Mouse (Mus musculus) forelimb bud, embryonic 11.5 days (tissue): ENCODE results near the gene Dscam.
"Not testable (repeated sequence)": the region's sequence is repeated elsewhere in the genome, so short reads cannot be mapped to it uniquely, and the experiment has no call there.

Source experiments
- DNase-seq: peaks from one replicate; pipeline ENCODE4 v3.0.0-alpha.2; 2012; ENCODE audit warnings: low read depth, low spot score

The Dscam gene

DNA sequence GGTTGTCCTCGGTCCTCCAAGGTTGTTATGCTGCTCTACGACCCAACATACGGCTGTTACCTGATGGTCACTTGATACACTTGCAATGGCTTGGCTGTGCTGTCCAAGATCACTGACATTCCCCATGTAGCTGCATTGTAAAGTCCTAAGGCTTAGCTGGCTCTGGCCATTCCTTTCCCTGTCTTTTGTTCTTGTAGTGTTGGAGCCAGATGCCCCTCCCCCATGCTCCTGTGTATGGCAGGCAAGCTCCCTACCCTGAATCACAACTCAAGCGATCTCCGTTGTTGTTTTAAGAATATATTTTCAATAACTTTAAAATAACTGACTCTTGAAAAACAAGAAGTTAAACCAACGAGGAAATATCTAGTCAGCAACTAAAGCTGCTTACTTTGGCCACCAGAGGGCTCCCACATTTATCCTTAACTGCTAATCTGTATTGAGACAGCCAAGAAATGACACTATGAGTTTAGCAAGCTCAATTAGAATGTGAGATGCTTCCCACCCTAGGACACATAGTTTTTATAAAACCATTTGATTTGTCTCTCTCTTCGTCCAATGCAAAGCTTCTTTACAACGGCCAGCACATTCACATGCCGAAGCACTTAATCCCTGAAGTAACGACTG lies 273.9 kb downstream of the Dscam start:
- no peak for DNase-seq

DNA sequence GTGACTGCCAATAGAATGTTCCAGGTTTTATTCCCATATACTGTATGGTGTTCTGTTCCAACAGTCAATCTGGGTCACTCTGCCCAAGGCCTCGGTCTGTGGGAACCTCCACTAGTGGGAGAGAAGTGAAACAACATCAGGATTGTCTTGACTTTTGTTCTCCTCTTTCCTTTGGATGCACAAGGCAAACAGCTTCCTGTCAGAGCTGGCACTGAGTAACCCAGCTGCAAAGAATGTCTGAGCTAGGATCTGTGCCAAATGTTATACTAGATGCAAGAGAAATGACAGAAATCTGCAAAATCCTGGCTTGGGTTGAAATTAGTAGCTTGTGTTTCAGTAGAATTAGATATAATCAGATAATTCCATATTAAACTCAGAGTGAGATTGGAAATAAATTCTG lies 282.5 kb downstream of the Dscam start:
- no peak for DNase-seq

DNA sequence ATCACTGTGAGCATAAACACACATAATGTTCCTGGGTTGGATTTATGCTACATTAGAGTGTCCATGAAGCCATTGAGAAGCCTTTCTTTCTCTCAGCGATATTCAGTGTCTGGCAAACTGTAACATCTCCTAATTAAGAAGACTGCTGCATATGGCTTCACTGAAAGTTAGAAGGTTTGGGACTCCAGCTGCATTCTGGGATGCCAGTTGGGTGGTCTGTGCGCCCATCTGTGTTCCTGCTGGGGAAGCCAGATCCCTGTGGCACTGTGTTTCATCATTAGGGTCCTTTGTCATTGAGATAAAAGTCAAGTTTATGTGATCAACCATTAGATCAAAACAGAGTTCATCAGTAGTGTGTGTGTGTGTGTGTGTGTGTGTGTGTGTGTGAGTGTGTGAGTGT lies 284.7 kb downstream of the Dscam start:
- peak; percentile 31 for DNase-seq

DNA sequence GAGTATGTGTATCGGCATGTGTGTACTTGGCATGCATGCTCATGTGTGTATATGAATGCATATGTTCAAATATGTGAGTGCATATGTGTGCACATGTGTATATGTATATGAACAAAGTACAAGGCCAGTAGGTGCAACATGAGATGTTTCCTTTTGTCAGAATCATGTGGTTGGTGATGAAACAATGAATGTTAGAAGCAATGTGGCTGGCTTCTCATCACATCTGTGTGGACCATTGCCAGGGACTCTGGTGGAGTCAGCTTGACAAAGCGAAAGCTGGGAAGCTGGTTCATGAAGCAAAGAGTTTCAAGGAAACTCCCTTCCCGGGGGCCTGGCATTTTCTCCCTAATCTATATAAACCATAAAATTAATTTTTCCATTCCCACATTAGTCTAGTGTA lies 286.0 kb downstream of the Dscam start:
- not testable (repeated sequence) for DNase-seq

DNA sequence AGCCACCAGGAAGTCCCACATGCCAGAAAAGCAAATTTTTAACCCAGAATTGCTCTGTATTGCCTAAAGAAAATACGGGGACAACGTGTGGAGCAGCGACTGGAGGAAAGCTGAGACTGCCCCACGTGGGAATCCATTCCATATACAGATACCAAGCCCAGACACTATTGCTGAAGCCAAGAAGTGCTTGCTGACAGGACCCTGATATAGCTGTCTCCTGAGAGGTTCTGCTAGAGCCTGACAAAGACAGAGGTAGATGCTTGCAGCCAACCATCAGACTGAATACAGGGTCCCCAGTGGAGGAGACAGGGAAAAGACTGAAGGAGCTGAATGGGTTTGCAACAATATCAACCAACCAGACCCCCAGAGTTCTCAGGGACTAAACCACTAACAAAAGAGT lies 293.3 kb downstream of the Dscam start:
- no peak for DNase-seq

DNA sequence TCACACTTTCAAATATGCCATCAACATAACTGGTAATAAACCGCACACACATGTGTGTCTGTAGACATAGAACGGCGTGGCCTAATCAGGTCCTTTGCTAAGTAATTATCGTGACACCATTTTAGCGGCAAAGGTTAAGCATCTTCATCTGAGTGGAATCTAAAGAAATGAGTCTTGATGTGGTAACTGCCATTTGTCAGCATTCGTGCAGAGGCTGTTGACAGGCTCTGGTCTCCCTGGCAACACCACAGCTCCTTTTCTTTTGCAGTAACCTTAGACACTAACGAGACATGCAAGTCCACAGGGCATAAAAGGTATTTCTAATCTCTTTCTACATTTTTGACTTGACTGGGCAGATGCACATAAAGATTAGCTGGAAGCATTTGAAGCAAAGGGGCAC lies 297.8 kb downstream of the Dscam start:
- DNase-seq = peak; percentile 14

DNA sequence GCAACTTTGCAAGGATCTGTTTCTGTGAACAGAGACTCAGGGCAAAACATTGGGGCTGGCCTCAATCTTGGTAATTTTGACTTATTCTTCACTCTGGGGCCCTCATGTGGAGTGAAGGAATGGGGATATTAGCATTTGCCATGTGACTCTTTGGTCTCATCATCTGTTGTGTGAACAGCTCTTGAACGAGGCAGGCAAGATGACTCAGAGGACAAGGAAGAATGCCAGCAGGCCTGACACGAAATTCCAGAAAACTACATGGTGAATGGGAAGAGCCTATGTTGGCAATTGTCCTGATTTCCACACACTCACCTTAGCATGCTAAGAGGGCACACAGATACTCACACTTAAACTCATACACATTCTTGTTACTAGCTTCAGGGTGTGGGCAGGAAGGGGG lies 313.0 kb downstream of the Dscam start:
- no peak for DNase-seq

DNA sequence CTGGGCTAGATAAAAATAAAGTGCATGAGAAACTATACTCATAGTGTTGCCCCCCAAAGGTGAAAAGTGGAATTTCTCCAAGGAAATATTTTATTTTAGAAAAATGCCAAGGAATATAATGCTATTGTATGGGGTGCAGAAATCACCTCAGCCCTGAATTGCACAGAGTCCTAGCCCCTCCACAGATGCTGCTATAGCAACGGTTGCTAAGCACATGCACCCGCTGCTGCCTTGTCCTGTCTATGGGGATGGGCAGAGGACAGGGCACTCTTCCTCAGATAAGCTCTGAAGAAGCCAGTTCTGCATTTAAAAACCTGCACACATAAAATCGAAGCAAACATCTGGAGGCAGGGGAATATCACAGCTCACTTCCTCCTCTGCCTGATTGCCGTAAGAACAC lies 315.5 kb downstream of the Dscam start:
- no peak for DNase-seq

DNA sequence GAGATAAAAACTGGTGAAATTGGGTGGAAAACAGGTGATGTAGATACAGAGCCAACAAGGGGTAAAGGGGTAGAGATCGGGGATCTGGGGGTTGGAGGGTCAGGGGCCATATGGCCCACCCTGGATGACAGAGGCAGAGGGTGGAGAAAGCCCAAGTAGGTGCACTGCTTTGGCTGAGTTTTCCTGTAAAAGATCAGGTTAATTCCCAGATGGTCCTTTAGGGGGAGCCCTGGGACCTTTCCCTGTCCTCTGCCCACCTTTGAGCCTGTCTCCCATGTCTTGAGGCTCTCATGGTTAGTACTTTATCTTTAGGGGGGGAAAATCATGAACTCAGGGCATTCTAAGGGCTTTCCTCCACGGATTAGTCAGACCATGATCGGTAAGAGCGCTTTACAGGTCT lies 318.2 kb downstream of the Dscam start:
- DNase-seq = peak; percentile 56

DNA sequence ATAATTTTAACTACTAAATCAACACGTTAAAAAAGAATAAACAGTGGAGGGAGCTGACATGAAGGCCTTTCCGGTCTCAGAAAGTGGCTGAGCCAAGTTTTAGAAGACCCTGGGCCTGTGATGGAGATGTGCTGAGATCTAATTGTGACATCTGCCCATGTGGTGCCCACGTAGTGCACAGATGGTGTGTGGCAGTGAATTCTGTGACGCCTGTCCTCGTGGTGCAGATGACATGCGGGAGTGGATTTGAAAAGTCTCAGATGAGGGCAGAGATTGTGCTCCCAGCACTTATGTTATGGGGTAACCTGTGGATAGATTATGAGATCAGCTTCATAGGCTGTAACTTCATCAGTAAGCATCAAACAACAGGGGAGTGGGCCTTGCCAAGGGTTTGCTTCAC lies 321.6 kb downstream of the Dscam start:
- DNase-seq = no peak

DNA sequence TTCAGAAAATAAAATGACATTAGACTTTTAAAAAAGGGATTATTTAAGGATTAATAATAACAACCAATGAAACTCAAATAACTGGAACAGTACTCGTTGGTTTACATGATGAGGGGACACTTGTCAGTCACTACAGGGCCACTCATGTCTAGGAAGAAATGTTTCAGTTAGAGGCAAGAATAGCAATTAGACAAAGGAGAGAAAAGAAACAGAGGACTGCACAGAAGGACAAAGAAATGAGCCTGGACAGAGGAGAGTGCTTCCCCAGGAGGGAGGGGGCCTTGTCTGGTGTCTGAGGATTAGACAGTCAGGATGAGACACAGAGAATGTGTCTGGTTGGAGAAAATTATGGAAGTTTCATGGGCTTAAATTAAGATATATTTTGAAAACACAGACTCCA lies 324.0 kb downstream of the Dscam start:
- no peak for DNase-seq

DNA sequence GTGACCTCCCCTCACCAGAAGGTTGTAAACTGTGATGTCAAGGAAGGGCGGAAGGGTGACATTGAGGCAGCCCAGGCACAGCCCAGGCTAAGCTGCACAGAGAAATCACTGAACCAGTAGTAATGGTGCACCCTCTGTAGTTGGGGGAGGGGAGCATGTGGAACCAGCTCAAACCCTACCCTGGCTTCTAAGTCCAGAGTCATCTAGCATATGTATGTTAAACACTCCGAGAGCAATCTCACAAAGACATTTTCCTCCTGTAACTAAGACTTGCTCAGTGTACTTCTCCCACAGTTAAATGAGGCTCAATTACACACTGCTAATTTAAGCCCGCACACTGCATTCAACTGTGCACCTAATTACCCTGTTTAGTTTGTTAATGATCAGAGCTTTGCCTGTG lies 324.4 kb downstream of the Dscam start:
- DNase-seq = peak; percentile 13

DNA sequence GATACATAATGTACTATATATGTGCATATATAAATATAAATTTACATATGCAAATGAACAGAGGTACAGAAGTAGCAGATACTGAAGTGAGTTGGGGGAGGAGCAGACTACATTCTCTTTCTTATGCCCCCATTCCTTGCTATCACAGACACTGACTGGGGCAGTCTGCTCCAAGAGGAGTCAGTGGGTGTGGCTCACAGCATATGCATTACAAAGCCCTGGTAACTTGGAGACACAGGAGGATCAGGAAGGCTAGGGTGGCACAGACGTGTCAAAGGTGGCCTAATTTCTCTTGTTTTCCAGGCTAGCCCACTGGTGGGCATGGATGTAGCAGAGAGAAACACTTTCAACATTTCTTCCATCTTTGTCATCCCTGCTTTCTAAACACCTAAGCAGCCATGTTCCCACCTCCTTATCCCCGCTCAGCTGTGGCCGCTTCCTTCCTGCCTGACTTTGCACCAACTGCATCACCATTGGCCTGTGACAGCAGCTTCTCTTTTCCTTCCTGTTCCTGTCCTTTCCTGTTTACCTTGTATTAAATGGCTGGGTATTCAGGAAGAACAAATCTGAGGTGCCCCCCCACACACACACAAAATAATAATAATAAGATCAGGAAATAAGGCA lies 325.0 kb downstream of the Dscam start:
- DNase-seq = no peak

DNA sequence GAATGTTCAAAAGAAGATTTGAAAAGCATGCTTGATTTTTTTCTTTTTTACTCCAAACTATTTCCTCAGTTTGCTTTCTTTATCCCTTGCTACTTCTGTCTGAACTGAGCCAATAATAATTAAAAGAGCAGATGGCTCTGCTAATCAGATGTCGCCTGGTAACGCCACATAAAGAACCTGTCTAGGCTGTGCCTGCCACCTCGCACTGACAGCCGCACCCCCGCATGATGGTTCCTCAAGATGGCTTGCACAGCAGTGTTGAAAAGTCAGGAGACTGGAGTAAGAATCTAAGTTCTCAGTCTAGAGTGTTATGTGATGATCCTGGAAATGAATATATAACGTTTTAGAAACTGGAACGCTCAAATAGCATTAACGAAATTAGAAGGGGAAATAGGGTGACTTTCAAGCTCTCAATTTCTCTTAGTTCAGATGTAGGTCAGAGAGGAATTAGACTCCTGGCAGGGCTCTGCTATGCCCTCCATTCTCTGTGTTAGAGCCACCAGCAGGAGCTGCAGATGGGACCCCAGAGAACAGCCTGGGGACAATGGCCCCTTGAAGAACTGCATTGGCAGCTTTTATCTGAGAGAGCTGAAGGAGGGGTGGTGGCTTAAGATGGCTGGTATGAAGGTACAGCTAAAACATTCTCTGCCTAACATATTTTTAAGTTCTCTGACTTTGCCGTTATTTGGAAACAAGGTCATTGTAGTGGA lies 326.7 kb downstream of the Dscam start:
- no peak for DNase-seq

DNA sequence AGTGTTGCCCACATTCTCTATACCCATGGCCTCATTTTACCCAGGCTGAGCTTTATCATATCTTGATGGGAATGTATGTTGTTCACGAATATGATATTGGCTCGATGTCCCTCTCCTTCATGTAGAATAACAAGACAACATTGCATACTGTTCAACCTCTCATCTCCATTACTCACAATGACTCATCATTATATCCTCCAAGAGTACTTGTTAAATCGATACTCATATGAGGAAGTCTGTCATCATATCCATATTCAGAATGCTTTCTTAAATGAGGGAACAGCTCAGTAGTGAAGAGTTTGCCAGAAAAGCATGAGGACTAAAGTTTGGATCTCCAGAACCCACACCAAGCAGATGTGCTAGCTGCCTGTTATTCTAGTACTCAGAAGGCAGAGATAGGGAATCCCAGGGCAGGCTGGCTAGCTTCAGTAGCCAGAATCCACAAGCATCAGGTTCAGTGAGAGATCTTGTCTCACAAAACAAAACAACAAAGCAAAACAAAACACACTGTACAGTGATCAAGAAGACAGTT lies 327.7 kb downstream of the Dscam start:
- no peak for DNase-seq

DNA sequence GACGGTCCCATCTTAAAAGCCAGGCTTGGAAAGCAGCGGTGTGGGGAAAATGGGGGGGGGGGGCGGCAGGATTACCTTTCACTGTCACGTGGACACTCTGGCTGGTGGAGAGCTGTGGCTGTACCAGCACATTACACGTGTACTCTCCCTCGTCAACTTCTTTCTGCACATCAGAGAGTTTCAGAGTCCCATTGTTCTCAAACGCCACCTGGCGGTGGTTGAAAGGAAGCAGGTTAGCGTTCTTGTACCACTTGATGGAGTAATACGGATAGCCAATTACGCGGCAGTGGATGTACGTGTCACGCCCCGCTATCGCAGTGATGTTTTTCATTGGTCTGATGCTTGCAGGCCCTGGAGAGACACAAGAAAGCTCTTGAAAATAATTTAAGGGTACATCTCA lies 350.9 kb downstream of the Dscam start:
- peak; percentile 83 for DNase-seq

DNA sequence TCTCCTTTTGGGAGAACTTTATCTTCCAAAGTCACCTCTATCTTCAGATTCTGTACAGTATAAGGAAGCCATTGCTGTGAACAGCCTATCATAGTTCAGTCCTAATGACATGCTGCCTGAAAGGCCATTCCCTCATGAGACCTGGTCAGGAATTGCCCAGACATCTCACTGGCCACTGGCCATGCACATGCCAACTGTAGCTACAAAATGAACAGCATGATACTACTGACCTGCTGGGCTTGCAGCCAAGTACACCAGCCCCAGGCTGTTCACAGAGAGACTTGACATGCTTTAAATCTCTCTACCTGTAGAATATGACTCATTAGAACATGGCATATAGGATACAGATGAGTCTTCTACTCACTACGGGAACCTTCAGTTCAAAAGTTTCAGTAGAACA lies 364.3 kb downstream of the Dscam start:
- DNase-seq = no peak

DNA sequence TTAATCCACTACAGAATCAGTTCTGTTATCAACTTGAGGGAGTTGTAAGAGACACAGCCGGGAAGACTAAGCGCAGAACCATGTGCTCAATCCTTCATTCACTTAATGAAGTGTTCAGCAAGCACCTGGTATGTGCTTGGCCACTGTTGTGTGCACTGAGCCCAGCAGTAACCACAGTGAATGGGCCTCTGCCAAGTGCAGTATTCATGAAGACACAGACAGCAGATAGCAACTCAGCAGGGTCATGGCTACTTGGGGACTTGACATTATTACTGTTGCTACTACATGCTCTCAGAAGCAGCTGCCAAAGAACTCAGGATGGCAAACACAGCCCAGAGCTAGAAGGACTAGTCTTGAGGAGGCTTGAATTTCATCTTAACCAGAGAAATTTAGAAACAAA lies 367.9 kb downstream of the Dscam start:
- no peak for DNase-seq

DNA sequence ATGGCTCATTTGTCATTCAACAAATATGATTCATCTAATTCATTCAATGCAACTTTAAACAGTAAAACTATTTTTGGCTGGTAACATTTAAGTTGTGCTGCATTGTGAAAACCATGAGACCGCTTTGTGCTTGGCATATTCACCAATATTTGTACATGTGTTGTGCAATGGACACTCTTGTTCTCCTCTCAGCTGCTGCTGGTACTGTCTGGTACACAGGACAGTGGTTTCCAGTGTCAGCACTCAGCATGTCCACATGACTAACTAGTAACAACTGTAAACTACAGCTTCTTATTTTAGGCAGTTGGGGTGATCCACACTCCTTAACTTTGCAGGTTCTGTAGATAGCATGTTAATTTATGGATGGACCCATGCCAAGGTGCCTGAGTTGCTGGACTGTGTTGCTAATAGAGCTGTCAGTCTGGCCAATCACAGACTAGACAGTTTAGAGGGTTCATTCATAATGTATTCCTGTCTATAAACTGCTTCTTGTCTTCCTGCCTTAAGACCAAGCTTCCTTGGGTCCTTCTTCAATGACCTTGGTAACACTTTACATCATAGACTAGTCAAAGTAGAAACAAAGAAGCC lies 368.8 kb downstream of the Dscam start:
- DNase-seq = no peak

DNA sequence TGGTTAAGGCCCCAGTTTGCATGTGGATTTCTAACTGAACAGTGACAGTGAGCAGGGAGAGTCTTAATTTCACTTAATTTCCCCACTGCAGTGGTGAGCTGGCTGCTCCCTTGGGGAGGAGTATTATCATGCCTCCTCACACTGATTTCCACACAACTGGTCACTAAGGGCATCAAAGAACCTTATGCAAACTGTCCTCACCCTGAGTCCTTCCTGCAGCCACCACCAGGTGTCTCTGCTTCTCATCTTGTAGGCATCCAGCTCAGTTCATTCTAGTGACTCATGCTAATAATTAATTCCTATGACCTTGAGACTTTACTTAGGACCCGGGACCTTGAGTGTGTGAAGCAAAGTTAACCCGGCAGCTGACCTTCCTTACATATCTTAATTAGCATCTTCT lies 375.1 kb downstream of the Dscam start:
- peak; percentile 10 for DNase-seq

DNA sequence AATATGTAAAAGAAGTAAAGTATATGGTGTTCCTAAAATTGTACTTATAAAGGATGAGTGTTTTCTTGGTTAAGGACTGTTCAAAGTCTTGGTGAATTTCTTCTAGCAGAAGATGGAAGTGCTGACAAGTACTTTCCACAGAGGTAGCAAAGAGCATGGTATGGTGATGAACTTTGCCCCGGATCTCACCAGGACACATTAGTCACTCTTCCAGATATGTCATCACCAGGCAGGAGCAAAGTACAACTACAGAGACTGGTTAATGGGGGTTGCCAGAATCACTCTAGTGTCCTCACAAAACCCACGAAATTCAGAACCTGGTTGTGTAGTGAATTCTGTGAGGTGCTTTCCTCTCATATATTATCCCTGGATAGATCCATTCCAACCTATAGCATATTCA lies 379.2 kb downstream of the Dscam start:
- no peak for DNase-seq

DNA sequence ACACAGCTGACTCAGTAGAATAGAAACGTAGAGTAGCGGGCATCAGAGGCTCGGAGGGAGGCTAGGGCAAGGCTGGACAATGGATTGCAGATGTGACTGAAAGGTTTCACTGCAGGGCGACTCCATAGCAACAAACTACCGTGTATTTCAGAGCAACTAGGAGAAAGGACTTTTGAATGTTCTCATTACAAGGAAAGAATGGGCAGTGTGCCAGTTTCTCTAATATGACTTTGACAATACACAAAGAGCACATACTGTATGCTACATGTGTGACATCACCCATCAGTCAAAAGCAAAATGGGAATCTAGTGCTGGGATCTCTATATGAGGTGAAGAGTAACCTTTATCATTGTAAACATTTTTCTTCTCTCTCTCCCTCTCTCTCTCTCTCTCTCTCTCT lies 382.3 kb downstream of the Dscam start:
- DNase-seq = no peak

DNA sequence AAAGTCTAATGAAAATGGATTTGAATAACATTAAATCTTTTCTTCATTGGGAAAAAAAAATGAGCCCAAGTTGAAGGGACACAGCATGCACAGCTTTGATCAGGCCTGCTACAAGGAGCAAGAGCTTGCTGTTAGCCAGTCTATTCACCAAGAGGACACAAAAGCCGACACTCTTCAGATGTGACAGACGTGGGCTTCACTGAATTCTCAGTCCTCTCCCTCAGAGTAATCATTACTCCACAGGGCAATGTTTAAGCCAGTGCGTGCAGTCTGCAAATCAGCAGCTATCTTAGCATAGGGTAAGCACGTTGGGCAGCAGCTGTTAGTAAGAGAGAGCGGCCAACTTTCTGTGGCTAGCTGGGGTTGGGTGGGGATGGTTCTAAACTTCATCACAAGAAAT lies 391.5 kb downstream of the Dscam start:
- no peak for DNase-seq
